Mouse (Mus musculus): Measurements from ENCODE around the gene Gpsm1. TPM values are rescaled to one million over a fixed set of nuclear protein-coding genes. Genes with fewer than 3 reads are reported as not detected.
"Not testable (repeated sequence)": the region's sequence is repeated elsewhere in the genome, so short reads cannot be mapped to it uniquely, and the experiment has no call there.

Gene Gpsm1
- total and polyA plus RNA-seq, 2 experiments: 0.74 to 1.9 TPM

GRCm38 (mm10) chr2:26380131-26380771 lies 64.9 kb downstream of the Gpsm1 start, which contains the start of gene Snapc4:
Gene Snapc4, minus strand, starts transcription at chr2:26380653.
- 0 out of 2 replicates have a peak, but pooled peaks have one; percentile 7 for TF ChIP-seq POLR2A (IDR thresholded peaks at IDR 0.05; ENCODE audit: extremely low read depth, insufficient read depth, low read length)
- no peak for TF ChIP-seq CTCF (IDR thresholded peaks at IDR 0.05; ENCODE audit: low read depth, low read length)
- no peak within 1 kb of the TSS for H3K27ac ChIP-seq (replicated peaks; ENCODE audit: insufficient read depth, low read depth, low read length)
- H3K4me3 ChIP-seq (ENCODE audit: insufficient read depth, low read depth, low read length): peak within 1 kb of the TSS; percentile 72
- WGBS: under 1% methylated on average over 38 of the region's 38 CpGs
- H3K27me3 ChIP-seq (ENCODE audit: control insufficient read depth, insufficient read depth, low read length): no peaks in the 10 kb centered on the region
- peak within 1 kb of the TSS; percentile 79 for H3K9ac ChIP-seq (ENCODE audit: low read depth, low read length)
- peaks cover 18% of the 10 kb centered on the region; the same call in 1 of the 2 replicates for H3K36me3 ChIP-seq (ENCODE audit: control insufficient read depth, insufficient read depth, low read length)
- H3K79me2 ChIP-seq (ENCODE audit: control insufficient read depth, insufficient read depth, low read length): no peaks in the 10 kb centered on the region
- peak; percentile 68 for DNase-seq (ENCODE audit: extremely low read depth, low read depth, low spot score)
- peaks cover 2% of the 10 kb centered on the region; the same call in 1 of the 2 replicates for H3K4me1 ChIP-seq (ENCODE audit: control insufficient read depth, insufficient read depth, low read length)

DNA sequence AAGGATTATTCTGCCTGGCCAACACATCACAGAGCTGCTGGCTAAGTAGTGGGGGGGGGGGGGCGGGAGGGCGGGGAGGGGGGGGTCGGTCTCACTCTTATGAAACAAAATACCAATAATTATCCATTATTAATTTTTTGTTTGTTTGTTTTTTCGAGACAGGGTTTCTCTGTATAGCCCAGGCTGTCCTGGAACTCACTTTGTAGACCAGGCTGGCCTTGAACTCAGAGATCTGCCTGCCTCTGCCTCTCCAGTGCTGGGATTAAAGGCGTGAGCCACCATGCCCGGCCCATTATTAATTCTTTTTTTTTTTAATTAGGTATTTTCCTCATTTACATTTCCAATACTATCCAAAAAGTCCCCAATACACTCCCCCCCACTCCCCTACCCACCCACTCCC lies 65.6 kb downstream of the Gpsm1 start:
- peaks cover 20% of the 10 kb centered on the region; the same call in 1 of the 2 replicates for H3K36me3 ChIP-seq (ENCODE audit: control insufficient read depth, insufficient read depth, low read length)

GRCm38 (mm10) chr2:26387713-26388112 lies 72.4 kb downstream of the Gpsm1 start:
- TF ChIP-seq CTCF (IDR thresholded peaks at IDR 0.05; ENCODE audit: low read depth, low read length) (no peak), POLR2A (IDR thresholded peaks at IDR 0.05; ENCODE audit: extremely low read depth, insufficient read depth, low read length) (no peak)
- H3K27ac ChIP-seq (replicated peaks; ENCODE audit: insufficient read depth, low read depth, low read length): no peak overlapping the region
- DNase-seq (ENCODE audit: extremely low read depth, low read depth, low spot score): no peak
- peaks cover 19% of the 10 kb centered on the region for H3K36me3 ChIP-seq (ENCODE audit: control insufficient read depth, insufficient read depth, low read length)
- peaks cover 8% of the 10 kb centered on the region for H3K4me1 ChIP-seq (ENCODE audit: control insufficient read depth, insufficient read depth, low read length)
- WGBS: 86% methylated on average over 3 of the region's 3 CpGs
- no peaks in the 10 kb centered on the region for H3K27me3 ChIP-seq (ENCODE audit: control insufficient read depth, insufficient read depth, low read length)
- no peak overlapping the region for H3K4me3 ChIP-seq (ENCODE audit: insufficient read depth, low read depth, low read length)
- peaks cover 13% of the 10 kb centered on the region; the same call in 1 of the 2 replicates for H3K79me2 ChIP-seq (ENCODE audit: control insufficient read depth, insufficient read depth, low read length)
- no peak overlapping the region for H3K9ac ChIP-seq (ENCODE audit: low read depth, low read length)

More for the DNA sequence above, 65.6 kb downstream of the Gpsm1 start:
- DNase-seq (ENCODE audit: extremely low read depth, low read depth, low spot score); H3K79me2 ChIP-seq (ENCODE audit: control insufficient read depth, insufficient read depth, low read length); H3K4me1 ChIP-seq (ENCODE audit: control insufficient read depth, insufficient read depth, low read length); H3K27ac ChIP-seq (replicated peaks; ENCODE audit: insufficient read depth, low read depth, low read length); H3K9ac ChIP-seq (ENCODE audit: low read depth, low read length); H3K27me3 ChIP-seq (ENCODE audit: control insufficient read depth, insufficient read depth, low read length): not testable (repeated sequence)
- peak overlapping the region; percentile 72 for H3K4me3 ChIP-seq (ENCODE audit: insufficient read depth, low read depth, low read length)
- 15% methylated on average over 6 of the region's 6 CpGs for WGBS

DNA sequence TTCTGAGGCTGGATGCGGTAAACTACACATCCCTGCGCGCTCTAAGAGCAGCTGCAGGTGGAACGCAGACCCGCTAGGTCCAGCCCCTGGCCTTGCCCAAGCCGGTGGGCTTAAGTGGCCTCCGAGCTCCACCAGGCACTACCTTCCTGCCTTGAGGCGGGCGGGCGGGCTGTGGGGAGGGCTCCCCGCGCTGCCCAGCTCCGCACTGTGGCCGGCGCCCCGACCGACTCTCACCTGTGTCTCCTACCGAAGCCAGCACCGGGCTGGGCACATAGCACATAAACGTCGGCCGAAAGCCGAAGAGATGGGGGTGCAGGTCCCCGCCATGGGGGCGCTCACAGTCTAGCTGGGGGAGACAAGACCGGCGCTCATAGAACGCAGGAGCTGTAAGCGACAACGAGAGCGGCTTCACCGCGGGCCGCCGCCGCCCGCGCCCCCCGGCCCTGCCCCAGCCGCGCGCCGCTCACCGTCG lies 73.4 kb downstream of the Gpsm1 start:
- peaks cover 22% of the 10 kb centered on the region for H3K36me3 ChIP-seq (ENCODE audit: control insufficient read depth, insufficient read depth, low read length)

DNA sequence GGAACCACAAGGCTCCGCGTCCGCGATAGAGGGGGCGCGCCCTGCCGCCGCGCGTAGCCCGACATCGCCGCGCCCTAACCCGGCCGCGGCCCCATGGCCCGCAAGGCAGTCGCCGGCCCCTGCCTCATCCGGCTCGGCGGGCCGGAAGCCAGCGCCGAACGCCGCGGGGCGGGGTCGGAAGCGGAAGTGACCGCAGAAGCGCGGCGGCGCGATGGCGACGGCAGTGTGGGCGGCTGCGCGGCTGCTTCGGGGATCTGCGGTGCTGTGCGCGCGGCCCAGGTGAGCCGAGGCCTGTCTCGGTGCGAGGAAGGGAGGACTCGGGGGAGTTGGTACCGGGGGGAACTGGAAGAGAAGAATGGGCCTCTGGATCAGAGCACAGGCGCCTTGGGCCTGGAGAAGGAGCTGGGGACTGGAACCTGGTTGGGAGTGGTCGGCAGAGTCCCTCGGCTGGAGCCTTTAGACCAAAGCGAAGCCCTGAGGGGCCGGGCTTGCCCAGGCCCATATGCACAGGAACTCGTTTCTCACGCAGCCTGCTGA lies 73.9 kb downstream of the Gpsm1 start, which contains the start of the genes Entr1 and Pmpca:
Entr1 (minus strand) TSS at position 163 of the 537 bp plus-strand sequence.
Pmpca (plus strand) TSS at position 186 of the 537 bp plus-strand sequence.
- under 1% methylated on average over 60 of the region's 60 CpGs for WGBS
- Histone ChIP-seq H3K79me2 (ENCODE audit: control insufficient read depth, insufficient read depth, low read length) (peaks cover 13% of the 10 kb centered on the region; the same call in 1 of the 2 replicates), H3K4me3 (ENCODE audit: insufficient read depth, low read depth, low read length) (peak within 1 kb of the TSS; percentile 73), H3K36me3 (ENCODE audit: control insufficient read depth, insufficient read depth, low read length) (peaks cover 21% of the 10 kb centered on the region), H3K27me3 (ENCODE audit: control insufficient read depth, insufficient read depth, low read length) (no peaks in the 10 kb centered on the region), H3K4me1 (ENCODE audit: control insufficient read depth, insufficient read depth, low read length) (peaks cover 8% of the 10 kb centered on the region), H3K27ac (replicated peaks; ENCODE audit: insufficient read depth, low read depth, low read length) (peak within 1 kb of the TSS; percentile 16; the same call in 1 of the 2 replicates), H3K9ac (ENCODE audit: low read depth, low read length) (peak within 1 kb of the TSS; percentile 92)
- DNase-seq (ENCODE audit: extremely low read depth, low read depth, low spot score): peak; percentile 39
- TF ChIP-seq CTCF (IDR thresholded peaks at IDR 0.05; ENCODE audit: low read depth, low read length): no peak
- peak; percentile 78; the same call in 1 of the 2 replicates for TF ChIP-seq POLR2A (IDR thresholded peaks at IDR 0.05; ENCODE audit: extremely low read depth, insufficient read depth, low read length)

More for the DNA sequence above, 73.4 kb downstream of the Gpsm1 start:
- H3K79me2 ChIP-seq (ENCODE audit: control insufficient read depth, insufficient read depth, low read length): peaks cover 13% of the 10 kb centered on the region; the same call in 1 of the 2 replicates
- TF ChIP-seq CTCF (IDR thresholded peaks at IDR 0.05; ENCODE audit: low read depth, low read length): no peak
- no peak for TF ChIP-seq POLR2A (IDR thresholded peaks at IDR 0.05; ENCODE audit: extremely low read depth, insufficient read depth, low read length)
- H3K4me1 ChIP-seq (ENCODE audit: control insufficient read depth, insufficient read depth, low read length): peaks cover 8% of the 10 kb centered on the region
- WGBS: 1% methylated on average over 42 of the region's 45 CpGs
- H3K4me3 ChIP-seq (ENCODE audit: insufficient read depth, low read depth, low read length): peak overlapping the region; percentile 73
- no peaks in the 10 kb centered on the region for H3K27me3 ChIP-seq (ENCODE audit: control insufficient read depth, insufficient read depth, low read length)
- no peak overlapping the region for H3K27ac ChIP-seq (replicated peaks; ENCODE audit: insufficient read depth, low read depth, low read length)
- no peak for DNase-seq (ENCODE audit: extremely low read depth, low read depth, low spot score)
- peak overlapping the region; percentile 92 for H3K9ac ChIP-seq (ENCODE audit: low read depth, low read length)
